Mouse (Mus musculus) lung, postnatal 10 days (tissue): Measurements from ENCODE around the gene Rcn1.

ENCODE experiments used
- DNase-seq: peaks from one replicate; pipeline ENCODE4 v3.0.0; 2021

Gene Rcn1

DNA sequence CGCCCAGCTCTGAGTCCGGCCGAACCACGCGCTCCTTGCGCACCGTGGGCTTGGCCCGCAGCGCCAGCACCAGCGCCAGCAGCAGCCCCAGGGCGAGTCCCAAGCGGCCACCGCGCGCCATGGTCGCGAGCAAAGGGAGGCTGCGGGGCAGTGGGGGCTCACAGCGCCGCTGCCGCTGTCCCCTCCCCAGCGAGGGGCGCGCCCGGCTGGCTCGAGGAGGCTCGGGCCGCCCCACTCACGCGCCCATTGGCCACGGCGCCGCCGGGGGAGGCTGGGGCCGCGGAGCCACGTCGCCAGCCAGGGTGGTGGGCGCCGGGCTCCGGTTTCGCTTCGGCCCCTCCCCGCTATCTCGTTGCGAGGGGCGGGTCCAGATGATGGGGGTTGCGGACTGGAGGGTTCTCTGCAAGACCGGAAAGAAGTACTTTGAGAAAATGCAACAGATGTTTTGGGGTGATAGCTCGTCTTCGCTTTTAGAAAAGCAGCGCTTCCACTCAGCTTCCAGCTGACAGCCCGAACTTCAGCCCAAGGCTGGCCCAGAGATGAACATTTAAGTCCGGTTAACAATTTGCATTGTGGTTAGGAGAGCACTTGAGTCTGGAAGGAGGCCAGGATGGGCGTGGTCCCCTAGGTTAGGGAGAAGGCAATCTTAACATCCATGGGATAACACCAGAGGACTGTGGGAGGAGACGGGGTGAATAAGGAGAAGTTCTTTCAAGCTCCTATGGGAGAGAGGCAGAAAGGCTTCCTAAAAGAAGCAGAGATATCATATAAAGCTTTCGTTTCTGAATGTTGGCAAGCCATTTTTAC, at the start of gene Rcn1:
Rcn1 (minus strand) TSS at position 235 of the 807 bp plus-strand sequence.
- DNase-seq = peak; percentile 94

DNA sequence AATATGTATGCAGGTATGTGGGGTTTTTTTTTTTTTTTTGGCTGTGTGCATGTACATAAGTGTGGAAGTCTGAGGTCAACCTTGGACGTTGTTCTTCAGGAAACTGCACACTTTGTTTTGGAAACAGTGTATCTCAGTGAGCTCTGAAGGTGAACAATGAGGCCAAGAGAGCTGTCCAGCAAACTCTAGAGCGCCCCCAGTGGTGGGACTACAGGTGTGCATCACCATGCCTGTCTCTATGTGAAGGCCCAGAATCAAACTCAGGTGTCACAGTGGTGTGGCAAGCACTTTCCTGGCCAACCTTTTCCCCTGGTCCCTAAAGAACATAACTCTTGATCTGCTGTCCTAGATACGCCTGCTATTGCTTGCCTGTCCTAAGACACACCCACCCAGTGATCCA, 45.0 kb upstream of the Rcn1 start:
- DNase-seq = peak; percentile 13

DNA sequence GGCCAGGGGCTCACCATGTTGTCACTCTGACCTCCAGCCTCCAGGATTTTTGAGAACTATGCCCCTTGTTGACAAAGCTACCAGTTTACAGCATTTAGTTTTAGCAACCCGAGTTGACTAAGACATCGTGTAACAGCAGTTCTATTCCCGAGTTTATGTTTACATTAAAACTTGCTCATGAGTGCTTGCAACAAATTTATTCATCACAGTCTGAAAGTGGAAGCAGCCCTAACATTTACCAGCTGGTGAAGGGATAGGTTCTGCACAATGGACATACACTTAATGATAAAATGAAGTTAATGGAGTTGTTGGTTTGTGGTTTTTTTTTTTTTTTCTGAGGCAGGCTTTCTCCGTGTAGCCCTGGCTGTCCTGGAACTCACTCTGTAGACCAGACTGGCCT, 39.9 kb upstream of the Rcn1 start:
- no peak for DNase-seq

DNA sequence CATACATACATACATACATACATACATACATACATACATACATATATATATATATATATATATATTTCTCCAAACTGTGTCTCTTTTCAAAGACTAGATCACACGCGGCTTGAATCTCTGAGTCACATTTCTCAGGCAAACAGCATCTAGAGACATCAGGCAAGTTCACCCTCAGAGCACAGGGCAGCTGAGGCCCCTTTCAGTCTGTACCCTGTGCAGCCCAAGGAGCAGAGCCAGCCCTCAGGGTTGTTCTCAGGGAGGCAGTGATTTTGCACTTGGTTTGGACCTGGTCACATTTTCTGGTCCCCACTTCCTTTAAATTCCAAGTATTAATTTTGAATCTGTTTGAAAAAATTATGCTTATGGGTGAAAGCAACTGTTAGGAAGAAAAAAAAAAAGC, 39.4 kb upstream of the Rcn1 start:
- no peak for DNase-seq

DNA sequence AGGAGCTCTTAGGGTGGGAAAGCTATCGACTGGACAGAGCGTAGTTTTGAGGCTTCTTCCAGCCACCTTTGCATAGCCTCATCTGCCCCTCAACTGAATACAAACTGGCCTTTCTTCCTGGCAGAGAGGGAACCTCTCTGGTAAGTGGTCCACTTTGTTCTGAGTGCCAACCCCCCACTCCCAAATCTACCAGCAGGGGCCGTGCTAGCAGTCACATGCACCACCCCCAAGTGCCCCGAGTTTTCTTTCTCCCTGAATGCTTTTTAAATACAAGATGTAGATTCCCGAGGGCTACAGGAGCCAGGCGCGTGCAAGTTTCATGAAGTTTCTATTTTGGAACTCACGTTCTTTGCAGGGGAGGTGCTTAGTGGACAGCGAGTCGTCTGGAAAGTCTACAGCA, 33.8 kb upstream of the Rcn1 start:
- DNase-seq = peak; percentile 6

DNA sequence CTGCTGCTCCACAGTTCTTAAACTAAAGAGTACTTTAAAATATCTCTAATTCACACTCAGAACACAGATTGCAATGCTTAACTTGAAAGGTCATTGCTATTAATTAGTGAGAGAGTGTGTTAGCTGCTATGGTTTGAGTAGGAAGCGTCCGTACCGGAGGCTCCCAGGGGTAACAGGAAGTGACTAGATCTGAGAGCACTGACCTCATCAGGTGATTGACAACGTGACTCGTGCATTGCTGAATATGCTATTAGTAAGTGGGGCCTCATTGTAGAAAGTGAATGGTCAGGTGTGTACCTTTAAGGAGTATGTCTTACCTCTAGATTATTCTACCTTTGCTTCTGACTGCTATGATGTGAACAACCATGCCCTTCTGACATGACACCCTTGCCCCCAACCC, 31.3 kb upstream of the Rcn1 start:
- no peak for DNase-seq

DNA sequence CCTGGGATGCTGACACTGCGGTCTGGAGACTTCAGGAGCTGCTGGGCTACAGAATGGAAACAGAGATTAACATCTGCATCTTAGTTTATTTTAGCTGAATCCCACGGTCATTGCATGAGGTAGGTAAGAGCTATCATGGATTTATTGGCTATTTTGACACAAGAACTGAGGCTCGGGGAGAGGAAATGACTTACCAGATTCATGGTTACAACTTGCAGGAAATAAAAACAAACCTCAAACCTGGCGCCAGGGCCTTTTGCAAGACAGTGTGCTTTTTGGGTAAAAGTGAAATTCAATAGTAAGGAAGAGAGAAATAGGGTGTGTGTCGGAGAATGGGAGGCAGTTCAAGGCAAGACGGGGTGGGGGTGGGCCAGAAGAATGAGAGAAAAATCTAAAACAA, 30.8 kb upstream of the Rcn1 start:
- DNase-seq = no peak

DNA sequence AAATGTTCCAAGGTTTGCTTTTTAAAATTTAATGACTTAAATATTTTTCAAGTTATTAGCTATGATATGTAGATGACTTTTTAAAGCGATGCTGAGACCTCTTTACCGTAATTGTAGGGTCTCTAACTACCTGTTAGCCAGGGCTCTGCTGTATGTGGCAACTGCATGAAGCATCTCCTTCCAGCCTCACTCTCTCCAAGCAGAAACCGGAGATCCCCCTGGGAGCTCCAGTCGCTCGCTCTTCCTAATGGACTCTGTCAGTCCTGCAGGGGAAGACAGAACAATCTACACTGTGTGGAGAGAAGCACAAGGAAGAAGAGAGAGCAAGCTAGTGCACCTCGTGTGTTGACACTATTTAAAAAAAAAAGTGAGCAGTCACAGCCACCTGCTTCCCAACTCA, 29.3 kb upstream of the Rcn1 start:
- no peak for DNase-seq

DNA sequence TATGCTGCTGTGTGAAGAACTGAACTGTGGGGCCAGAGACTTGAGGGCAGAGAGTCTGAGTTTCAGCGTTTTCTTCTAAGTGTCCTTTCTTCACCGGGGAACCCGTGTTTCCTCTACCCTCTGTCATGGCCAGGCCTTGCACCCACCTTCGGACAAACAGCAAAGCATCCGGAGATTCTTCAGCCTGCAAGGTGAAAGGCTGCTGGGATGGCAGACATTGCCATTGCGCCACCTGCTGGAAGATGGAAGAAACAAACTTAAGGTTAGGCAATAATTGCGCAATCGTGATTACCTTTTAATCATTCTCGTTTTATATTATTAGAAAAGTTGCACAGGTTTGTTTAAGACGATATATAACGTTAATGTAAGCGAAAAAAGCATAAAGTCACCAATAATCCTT, 28.9 kb upstream of the Rcn1 start:
- peak; percentile 75 for DNase-seq

DNA sequence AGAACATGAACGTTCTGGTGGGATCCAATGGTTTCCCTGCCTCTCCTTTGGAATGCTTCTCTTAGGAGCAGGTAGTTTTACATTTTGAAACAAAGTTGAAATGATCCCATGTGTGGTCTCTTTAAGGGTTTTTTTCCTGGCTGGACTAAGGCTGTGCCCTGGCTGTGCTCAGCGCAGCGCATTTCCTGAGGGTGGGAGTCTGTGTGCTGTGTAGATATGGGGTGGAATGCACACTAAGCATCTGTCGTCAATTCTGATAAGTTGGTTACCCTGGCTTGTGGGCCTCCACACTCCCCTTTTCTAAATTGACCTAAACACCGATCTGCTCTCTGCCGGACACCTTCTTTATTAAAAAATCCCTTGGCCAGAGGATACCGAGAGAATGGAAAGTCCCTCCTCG, 28.3 kb upstream of the Rcn1 start:
- DNase-seq = no peak

DNA sequence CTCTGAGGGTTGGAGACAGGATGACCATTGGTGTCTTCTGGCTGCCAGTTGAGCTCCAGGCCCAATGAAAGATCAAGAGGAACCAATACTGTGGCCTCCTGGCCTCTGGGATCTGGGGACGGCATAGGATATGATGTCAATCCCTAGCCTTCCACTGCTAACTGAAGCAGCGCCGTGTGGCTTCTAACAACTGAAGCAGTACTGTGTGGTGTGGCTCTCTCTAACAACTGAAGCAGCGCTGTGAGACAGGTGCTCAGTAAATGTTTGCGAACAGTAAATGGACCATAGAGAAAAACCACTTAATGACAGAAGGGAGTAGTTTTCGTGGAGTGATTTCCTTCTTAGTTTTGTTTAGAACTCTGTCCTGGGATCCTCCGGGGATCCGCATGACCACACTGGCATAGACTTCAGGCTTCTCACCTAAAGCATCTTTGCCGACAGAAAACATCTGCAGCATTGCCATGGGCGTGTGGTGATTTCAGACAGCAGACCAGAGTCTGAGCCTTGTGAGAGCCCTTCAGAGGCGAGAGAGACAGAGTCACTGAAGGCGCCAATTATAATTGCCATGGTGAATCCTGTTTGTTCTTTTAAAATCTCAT, 19.6 kb upstream of the Rcn1 start:
- DNase-seq = no peak

DNA sequence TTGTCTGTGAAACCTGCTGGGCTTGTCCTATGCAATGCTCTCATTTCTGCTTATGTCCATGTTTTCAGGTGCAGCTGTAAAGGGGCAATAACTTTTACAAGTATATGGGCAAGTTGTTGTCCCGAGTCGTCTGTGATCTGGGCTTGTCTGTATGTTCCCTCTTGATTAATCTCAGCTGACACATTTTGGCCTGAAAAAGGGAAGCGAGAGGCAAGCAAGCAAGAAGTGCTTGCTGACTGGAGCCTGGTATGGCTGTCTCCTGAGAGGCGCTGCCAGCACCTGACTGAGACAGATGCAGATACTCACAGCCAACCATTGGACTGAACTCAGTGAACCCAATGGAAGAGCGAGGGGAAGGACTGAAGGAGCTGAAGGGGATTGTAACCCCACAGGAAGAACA, 18.5 kb upstream of the Rcn1 start:
- DNase-seq = no peak

DNA sequence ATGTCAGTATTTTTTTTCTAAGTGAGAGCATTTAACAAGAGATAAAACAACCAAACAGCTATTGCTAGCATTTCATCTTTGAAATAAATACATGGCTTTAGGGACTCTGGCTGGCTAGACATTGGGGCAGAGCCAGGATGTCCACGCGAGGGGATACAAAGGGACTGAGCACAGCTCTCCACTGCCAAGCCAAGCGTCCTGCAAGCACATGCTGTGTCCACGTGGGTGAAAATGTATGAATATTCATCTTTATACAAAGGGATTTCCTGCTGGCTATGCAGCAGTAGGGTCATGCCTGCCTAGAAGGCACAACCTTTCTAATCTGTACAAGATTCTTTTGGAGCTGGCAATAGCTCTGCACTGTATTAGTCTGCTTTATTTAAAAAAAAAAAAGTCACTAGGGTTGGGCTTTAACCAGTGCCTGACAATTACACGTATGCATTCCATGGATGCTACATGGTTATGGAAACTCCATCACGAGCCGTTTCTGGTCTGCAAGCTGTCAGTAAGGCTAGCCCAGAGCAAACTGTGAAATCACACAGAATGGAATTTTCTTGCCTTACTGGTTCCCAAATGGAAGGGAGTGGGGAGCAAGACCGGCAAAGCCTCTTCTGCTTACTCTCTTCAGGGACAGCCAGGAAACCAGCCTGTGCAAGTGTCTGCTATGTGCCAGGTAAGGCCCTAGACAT, 17.7 kb upstream of the Rcn1 start:
- peak; percentile 11 for DNase-seq

DNA sequence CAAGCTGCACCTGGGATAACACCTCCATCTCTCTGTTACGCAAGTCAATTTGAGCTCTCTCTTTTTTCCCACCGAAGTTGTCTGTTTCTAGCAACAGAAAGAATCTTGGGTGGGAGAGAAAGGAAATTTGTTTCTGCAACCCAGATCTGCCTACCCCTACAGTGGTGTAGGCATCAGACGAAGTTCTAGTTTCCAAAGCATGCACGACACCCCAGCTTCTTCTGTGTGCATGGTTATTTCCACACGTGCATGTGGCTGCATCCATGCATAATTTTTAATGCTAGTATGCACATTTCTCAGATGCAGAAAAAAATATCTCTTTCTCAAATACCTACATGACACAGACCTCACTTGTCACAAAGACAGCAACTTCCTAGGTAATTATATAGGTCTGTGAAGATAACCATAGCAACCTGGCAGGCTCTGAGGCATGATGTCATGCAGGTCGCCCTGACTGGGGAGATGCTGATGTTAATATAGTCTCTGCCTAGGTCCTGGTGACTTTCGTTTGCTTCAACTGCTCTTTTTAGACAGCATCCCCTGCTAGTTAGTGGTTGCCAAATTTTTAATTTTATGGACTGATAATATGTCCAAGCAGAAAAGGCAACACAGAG, 17.0 kb upstream of the Rcn1 start:
- no peak for DNase-seq

DNA sequence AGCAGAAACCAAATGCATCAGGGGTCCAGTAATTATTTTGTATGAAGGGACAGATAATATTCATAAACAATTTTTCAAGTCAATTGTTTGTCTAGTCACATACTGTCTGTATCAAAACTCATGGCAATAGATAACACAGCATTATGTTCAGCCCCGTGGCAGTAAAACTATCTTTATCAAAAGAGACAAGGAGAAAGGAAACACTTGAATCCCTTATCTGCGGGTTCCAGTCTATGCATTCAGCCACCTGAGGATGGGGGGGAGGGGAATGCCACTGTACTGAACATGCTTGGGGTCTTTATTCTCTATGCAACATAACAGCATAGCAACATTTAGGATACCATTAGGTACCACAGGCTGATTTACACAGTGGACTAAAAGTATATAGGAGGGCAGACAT, 15.2 kb upstream of the Rcn1 start:
- DNase-seq = no peak

DNA sequence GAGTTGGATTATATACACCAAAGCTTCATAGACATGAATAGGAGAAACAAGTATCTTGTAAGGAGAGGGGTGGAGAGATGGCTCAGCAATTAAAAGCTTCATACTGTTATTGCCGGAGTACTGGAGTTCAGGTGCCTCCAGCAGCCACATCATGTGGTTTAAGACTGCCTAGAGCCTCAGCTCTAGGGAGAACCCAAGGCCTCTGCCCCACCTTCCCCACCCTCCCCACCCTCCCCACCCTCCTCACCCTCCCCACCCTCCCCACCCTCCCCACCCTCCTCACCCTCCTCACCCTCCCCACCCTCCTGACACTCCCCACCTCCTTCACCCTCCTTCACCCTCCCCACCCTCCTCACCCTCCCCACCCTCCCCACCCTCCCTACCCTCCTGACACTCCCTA, 10.1 kb upstream of the Rcn1 start:
- DNase-seq = no peak

DNA sequence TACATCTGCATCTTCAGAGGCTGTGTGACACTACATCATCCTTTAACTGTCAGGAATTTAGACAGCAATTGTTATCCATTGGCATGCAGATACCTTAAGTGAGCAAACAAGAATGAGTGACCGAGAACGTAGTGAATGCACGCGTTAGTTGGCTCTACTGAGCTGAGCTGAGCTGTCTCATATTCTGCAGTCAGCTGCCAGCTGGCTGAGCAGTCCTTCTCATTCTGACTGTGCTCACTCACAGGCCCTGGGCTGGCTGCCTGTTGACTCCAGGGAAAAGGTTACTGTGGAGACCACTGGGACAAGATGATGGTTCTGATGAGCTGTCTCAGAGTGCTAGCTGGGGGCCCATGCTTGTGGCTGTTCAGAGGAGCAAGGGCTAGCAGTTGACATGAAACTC, 9.4 kb upstream of the Rcn1 start:
- DNase-seq = peak; percentile 64

DNA sequence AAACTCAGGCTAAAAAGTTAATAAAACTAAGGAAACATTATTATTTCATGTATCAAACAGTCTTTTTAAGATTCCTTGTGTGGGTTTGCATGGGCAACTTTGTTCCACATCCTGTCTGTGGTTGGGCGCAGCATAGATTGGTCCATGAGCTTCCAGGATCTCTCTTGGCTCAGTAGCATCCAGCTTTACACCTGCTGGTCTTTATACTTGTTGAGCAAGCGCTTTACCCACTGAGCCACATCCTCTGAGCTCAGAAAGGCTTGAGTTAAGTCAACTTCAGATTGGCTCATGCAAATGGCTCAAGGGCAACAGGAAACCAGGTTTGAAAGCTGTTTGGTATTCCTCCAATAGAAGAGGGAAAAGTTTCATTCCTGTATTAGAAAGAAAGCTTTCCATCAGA, 3.1 kb upstream of the Rcn1 start:
- no peak for DNase-seq

DNA sequence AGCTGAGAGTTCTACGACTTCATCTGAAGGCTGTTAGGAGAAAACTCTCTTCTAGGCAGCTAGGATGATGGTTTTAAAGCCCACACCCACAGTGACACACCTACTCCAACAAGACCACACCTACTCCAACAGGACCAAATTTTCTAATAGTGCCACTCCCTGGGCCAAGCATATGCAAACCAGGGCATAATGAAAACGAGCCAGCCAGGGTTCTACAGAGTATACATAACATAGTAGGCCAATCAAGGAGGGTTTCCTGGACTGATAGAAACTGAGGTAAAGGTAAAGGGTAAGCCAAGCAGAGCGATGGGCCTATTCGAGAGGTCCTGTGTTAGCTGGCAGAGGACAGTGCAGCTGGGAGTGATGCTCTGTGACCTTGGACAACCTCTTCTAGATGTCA, 1.4 kb upstream of the Rcn1 start:
- no peak for DNase-seq

DNA sequence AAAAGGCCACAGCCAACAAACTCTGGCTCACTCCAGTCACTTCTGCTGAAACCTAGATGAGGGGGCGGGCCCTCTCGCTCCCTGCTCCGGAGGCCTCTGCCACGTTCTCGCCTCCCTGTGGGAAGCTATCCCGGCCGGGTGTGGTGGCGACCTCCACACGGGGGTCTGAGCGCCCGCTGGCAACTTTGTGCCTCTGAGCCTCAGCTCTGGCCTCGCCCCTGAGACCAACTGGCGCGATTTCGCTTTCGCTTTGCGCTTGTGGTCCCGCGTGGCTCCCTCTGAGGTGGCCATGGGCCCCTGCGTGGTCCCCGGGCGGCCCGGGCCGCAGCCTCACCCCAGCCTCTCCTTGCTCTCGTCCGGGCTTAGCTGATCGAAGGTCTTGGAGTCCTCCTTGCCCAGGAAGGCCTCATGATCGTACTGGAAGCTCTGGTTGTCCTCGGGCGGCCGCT, 459 bp downstream of the Rcn1 start:
- peak; percentile 68 for DNase-seq

DNA sequence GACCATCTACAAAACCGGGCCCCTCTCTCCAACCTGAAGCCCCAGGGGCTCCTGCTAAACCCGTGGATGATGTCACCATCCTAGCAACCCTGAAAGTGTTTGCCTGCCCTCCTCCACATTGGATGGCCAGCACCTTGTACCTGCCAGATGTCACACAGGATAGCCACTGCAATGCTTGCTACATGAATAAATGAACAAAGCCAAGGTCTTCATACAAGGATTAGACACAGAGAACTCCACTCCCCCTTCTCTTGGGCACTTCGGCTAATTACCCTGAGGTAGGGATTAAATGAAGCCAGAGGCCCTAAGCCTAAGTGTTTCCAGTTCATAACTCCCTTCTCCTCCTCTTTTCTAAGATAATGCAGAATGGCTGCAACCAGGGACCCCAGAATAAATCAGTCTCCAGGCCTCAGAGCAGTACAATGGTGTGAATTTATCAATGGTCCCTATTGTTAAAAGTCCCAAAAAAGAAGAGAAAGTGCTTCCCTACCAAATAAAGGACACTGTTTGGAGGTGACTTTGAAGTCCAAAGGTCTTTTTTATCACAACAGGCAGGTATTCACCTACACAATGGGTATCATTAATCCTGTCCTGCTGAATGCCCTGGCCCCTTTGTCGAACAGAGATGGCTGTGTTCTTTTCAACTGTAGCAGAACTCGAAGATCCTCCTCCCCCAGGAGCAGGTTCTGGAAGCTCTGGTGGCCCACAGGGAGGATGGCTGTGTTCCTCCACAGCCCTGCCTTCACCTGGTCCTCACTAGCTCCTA, 1.5 kb downstream of the Rcn1 start:
- DNase-seq = no peak

DNA sequence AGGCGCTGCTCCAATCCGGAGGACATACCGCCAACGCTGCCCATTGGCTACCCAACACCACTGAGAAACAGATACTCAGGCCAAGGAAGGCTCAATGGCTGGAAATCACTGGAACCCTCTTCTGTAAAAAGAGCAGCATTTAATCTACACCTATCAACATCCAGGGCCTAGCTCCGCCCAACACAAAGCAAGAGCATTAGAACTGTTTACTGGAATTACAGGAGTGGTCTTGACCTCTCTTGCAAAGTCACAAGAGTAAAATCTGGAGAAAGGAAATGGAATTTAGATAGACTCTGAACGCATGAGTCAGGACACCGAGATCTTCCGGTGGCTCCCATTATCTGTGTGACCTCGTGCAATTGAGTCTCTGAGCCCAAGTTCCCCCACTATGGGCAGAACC, 3.1 kb downstream of the Rcn1 start:
- DNase-seq = no peak

DNA sequence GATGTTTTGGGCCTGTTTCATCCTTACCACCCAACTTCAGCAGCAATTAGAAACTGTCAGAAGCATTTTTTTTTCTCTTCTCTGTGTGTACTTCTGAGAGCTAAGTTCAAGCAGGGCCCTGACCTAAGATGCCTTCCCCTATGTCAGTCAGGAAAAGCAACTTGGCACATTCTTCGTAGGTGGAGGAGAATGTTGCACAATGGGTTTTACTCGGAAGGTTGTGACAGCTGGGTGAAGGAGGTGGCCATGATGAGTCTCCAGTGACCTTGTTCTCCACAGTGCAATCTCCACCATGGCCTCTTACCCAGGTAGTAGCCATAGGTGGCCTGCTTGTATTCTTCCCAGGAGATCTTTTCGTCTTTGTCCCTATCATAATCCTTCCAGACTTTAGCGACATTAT, 4.7 kb downstream of the Rcn1 start:
- DNase-seq = no peak
